Mouse (Mus musculus): ENCODE measurements around the gene Arid3a. TPM values are rescaled to one million over a fixed set of nuclear protein-coding genes. Genes with fewer than 3 reads are reported as not detected.

Arid3a gene
- polyA plus RNA-seq, 1 experiment from 2014 or later = 2.9 TPM

- peak; percentile 38 for ATAC-seq (replicated peaks)
- peak overlapping the region; percentile 87 for H3K4me2 ChIP-seq
- peaks cover 25% of the 10 kb centered on the region for H3K4me1 ChIP-seq
- no peaks in the 10 kb centered on the region for H3K9me3 ChIP-seq
- 3% methylated on average over 15 of the region's 15 CpGs for whole genome bisulfite sequencing
- H3K27ac ChIP-seq = peak overlapping the region; percentile 66; the same call in 1 of the 2 replicates
- H3K4me3 ChIP-seq = peak overlapping the region; percentile 54
- no peaks in the 10 kb centered on the region for H3K36me3 ChIP-seq (replicated peaks)
- peak overlapping the region; percentile 32; the same call in 1 of the 2 replicates for H3K9ac ChIP-seq
- H3K27me3 ChIP-seq (replicated peaks) = peaks cover 12% of the 10 kb centered on the region; the same call in 1 of the 2 replicates
These were observed 71.0 kb downstream of the Arid3a start for GRCm38 (mm10) chr10:79997819-79998218.

GRCm38 (mm10) chr10:80001945-80002344 lies 75.1 kb downstream of the Arid3a start:
- no peak overlapping the region for H3K27ac ChIP-seq
- H3K4me2 ChIP-seq = no peak overlapping the region
- H3K27me3 ChIP-seq (replicated peaks) = peaks cover 22% of the 10 kb centered on the region; the same call in 1 of the 2 replicates
- peaks cover 14% of the 10 kb centered on the region for H3K4me1 ChIP-seq
- H3K36me3 ChIP-seq (replicated peaks) = no peaks in the 10 kb centered on the region
- H3K9ac ChIP-seq = no peak overlapping the region
- WGBS = 81% methylated on average over 9 of the region's 9 CpGs
- no peaks in the 10 kb centered on the region for H3K9me3 ChIP-seq
- ATAC-seq (replicated peaks) = no peak
- H3K4me3 ChIP-seq = no peak overlapping the region

- peaks cover 22% of the 10 kb centered on the region; the same call in 1 of the 2 replicates for H3K27me3 ChIP-seq (replicated peaks)
- ATAC-seq (replicated peaks) = no peak
- no peaks in the 10 kb centered on the region for H3K36me3 ChIP-seq (replicated peaks)
- H3K27ac ChIP-seq = no peak overlapping the region
- H3K9ac ChIP-seq = no peak overlapping the region
- no peaks in the 10 kb centered on the region for H3K9me3 ChIP-seq
- H3K4me3 ChIP-seq = no peak overlapping the region
- peaks cover 6% of the 10 kb centered on the region for H3K4me1 ChIP-seq
- no peak overlapping the region for H3K4me2 ChIP-seq
- WGBS = 26% methylated on average over 21 of the region's 21 CpGs
These were observed 76.0 kb downstream of the Arid3a start for GRCm38 (mm10) chr10:80002829-80003228.

GRCm38 (mm10) chr10:80003374-80004232 lies 76.8 kb downstream of the Arid3a start:
- Histone ChIP-seq H3K4me1 (no peaks in the 10 kb centered on the region), H3K4me2 (no peak overlapping the region), H3K9ac (no peak overlapping the region), H3K27me3 (replicated peaks) (peaks cover 22% of the 10 kb centered on the region; the same call in 1 of the 2 replicates), H3K27ac (no peak overlapping the region), H3K4me3 (no peak overlapping the region), H3K36me3 (replicated peaks) (no peaks in the 10 kb centered on the region; the same call in 1 of the 2 replicates), H3K9me3 (no peaks in the 10 kb centered on the region)
- WGBS = 68% methylated on average over 9 of the region's 9 CpGs
- ATAC-seq (replicated peaks) = no peak

GRCm38 (mm10) chr10:80004233-80004705 lies 77.4 kb downstream of the Arid3a start:
- peaks cover 22% of the 10 kb centered on the region; the same call in 1 of the 2 replicates for H3K27me3 ChIP-seq (replicated peaks)
- no peaks in the 10 kb centered on the region for H3K4me1 ChIP-seq

More at GRCm38 (mm10) chr10:80004233-80004705, 77.4 kb downstream of the Arid3a start:
- H3K27ac ChIP-seq = no peak overlapping the region
- no peak for ATAC-seq (replicated peaks)
- H3K9me3 ChIP-seq = no peaks in the 10 kb centered on the region
- 86% methylated on average over 8 of the region's 8 CpGs for WGBS
- H3K4me3 ChIP-seq = no peak overlapping the region
- no peaks in the 10 kb centered on the region; the same call in 1 of the 2 replicates for H3K36me3 ChIP-seq (replicated peaks)
- H3K4me2 ChIP-seq = no peak overlapping the region
- H3K9ac ChIP-seq = no peak overlapping the region

Other genes starting within 250 kb of the Arid3a start
- 88.8 and 91.6 TPM in 2 replicates for gene Cdc34, start 244.8 kb upstream of the Arid3a start, polyA plus RNA-seq (2015; fragmentation: Nextera tagmentation; extraction: Ambion mirVana)
- gene Gzmm, start 238.0 kb upstream of the Arid3a start, polyA plus RNA-seq (2015; fragmentation: Nextera tagmentation; extraction: Ambion mirVana) = 1.7 and 2.2 TPM in 2 replicates
- 819 and 876 TPM in 2 replicates for gene Bsg, start 222.6 kb upstream of the Arid3a start, polyA plus RNA-seq (2015; fragmentation: Nextera tagmentation; extraction: Ambion mirVana)
- gene Hcn2, start 210.4 kb upstream of the Arid3a start, polyA plus RNA-seq (2015; fragmentation: Nextera tagmentation; extraction: Ambion mirVana) = 1.3 and 1.7 TPM in 2 replicates
- gene Polrmt, start 180.5 kb upstream of the Arid3a start, polyA plus RNA-seq (2015; fragmentation: Nextera tagmentation; extraction: Ambion mirVana) = 48.3 and 50.6 TPM in 2 replicates
- gene Fgf22, start 172.0 kb upstream of the Arid3a start, polyA plus RNA-seq (2015; fragmentation: Nextera tagmentation; extraction: Ambion mirVana) = 1.4 and 1.6 TPM in 2 replicates
- gene Rnf126, start 160.1 kb upstream of the Arid3a start, polyA plus RNA-seq (2015; fragmentation: Nextera tagmentation; extraction: Ambion mirVana) = 109 and 117 TPM in 2 replicates
- gene Fstl3, start 149.8 kb upstream of the Arid3a start, polyA plus RNA-seq (2015; fragmentation: Nextera tagmentation; extraction: Ambion mirVana) = 1.9 and 2.0 TPM in 2 replicates
- gene Prss57, start 136.1 kb upstream of the Arid3a start, polyA plus RNA-seq (2015; fragmentation: Nextera tagmentation; extraction: Ambion mirVana) = 0.17 TPM in 1 of 2 replicates, not detected in the other
- 337 and 348 TPM in 2 replicates for gene Palm, start 133.5 kb upstream of the Arid3a start, polyA plus RNA-seq (2015; fragmentation: Nextera tagmentation; extraction: Ambion mirVana)
- gene Misp, start 106.1 kb upstream of the Arid3a start, polyA plus RNA-seq (2015; fragmentation: Nextera tagmentation; extraction: Ambion mirVana) = 0.23 and 0.85 TPM in 2 replicates
- 72.7 and 79.4 TPM in 2 replicates for gene Ptbp1, start 72.6 kb upstream of the Arid3a start, polyA plus RNA-seq (2015; fragmentation: Nextera tagmentation; extraction: Ambion mirVana)
- gene Prtn3, start 52.6 kb upstream of the Arid3a start, polyA plus RNA-seq (2015; fragmentation: Nextera tagmentation; extraction: Ambion mirVana) = 12.2 and 13.3 TPM in 2 replicates
- gene Plppr3, start 52.4 kb upstream of the Arid3a start, polyA plus RNA-seq (2015; fragmentation: Nextera tagmentation; extraction: Ambion mirVana) = 496 and 503 TPM in 2 replicates
- gene Elane, start 40.8 kb upstream of the Arid3a start, polyA plus RNA-seq (2015; fragmentation: Nextera tagmentation; extraction: Ambion mirVana) = 1.2 TPM in 1 of 2 replicates, not detected in the other
- gene Cfd, start 36.2 kb upstream of the Arid3a start, polyA plus RNA-seq (2015; fragmentation: Nextera tagmentation; extraction: Ambion mirVana) = not detected in 2 replicates
- gene Med16, start 18.1 kb upstream of the Arid3a start, polyA plus RNA-seq (2015; fragmentation: Nextera tagmentation; extraction: Ambion mirVana) = 64.5 and 66.5 TPM in 2 replicates
- not detected in 2 replicates for gene Gm26602, start 16.2 kb upstream of the Arid3a start, polyA plus RNA-seq (2015; fragmentation: Nextera tagmentation; extraction: Ambion mirVana)
- gene Kiss1r, start 10.1 kb upstream of the Arid3a start, polyA plus RNA-seq (2015; fragmentation: Nextera tagmentation; extraction: Ambion mirVana) = 3.1 and 3.3 TPM in 2 replicates
- gene R3hdm4, start 5.8 kb upstream of the Arid3a start, polyA plus RNA-seq (2015; fragmentation: Nextera tagmentation; extraction: Ambion mirVana) = 292 and 296 TPM in 2 replicates
- 87.3 and 87.5 TPM in 2 replicates for gene Wdr18, start 33.1 kb downstream of the Arid3a start, polyA plus RNA-seq (2015; fragmentation: Nextera tagmentation; extraction: Ambion mirVana)
- gene Grin3b, start 43.7 kb downstream of the Arid3a start, polyA plus RNA-seq (2015; fragmentation: Nextera tagmentation; extraction: Ambion mirVana) = 0.34 and 0.66 TPM in 2 replicates
- gene Tmem259, start 57.3 kb downstream of the Arid3a start, polyA plus RNA-seq (2015; fragmentation: Nextera tagmentation; extraction: Ambion mirVana) = 24.3 and 28.3 TPM in 2 replicates
- 28.6 and 34.4 TPM in 2 replicates for gene Cnn2, start 61.5 kb downstream of the Arid3a start, polyA plus RNA-seq (2015; fragmentation: Nextera tagmentation; extraction: Ambion mirVana)
- 4.4 and 4.8 TPM in 2 replicates for gene Abca7, start 69.5 kb downstream of the Arid3a start, polyA plus RNA-seq (2015; fragmentation: Nextera tagmentation; extraction: Ambion mirVana)
- gene Arhgap45, start 89.6 kb downstream of the Arid3a start, polyA plus RNA-seq (2015; fragmentation: Nextera tagmentation; extraction: Ambion mirVana) = 1.9 and 2.2 TPM in 2 replicates
- 132 and 148 TPM in 2 replicates for gene Polr2e, start 112.8 kb downstream of the Arid3a start, polyA plus RNA-seq (2015; fragmentation: Nextera tagmentation; extraction: Ambion mirVana)
- gene Gpx4, start 120.1 kb downstream of the Arid3a start, polyA plus RNA-seq (2015; fragmentation: Nextera tagmentation; extraction: Ambion mirVana) = 522 and 546 TPM in 2 replicates
- gene Sbno2, start 178.5 kb downstream of the Arid3a start, polyA plus RNA-seq (2015; fragmentation: Nextera tagmentation; extraction: Ambion mirVana) = 13.8 and 16.8 TPM in 2 replicates
- gene Stk11, start 188.8 kb downstream of the Arid3a start, polyA plus RNA-seq (2015; fragmentation: Nextera tagmentation; extraction: Ambion mirVana) = 19.6 and 20.5 TPM in 2 replicates
- 444 and 468 TPM in 2 replicates for gene Atp5d, start 211.6 kb downstream of the Arid3a start, polyA plus RNA-seq (2015; fragmentation: Nextera tagmentation; extraction: Ambion mirVana)
- 65.7 and 66.9 TPM in 2 replicates for gene Cbarp, start 213.8 kb downstream of the Arid3a start, polyA plus RNA-seq (2015; fragmentation: Nextera tagmentation; extraction: Ambion mirVana)
- gene Midn, start 221.2 kb downstream of the Arid3a start, polyA plus RNA-seq (2015; fragmentation: Nextera tagmentation; extraction: Ambion mirVana) = 29.5 and 29.9 TPM in 2 replicates
- gene Cirbp, start 238.9 kb downstream of the Arid3a start, polyA plus RNA-seq (2015; fragmentation: Nextera tagmentation; extraction: Ambion mirVana) = 364 and 392 TPM in 2 replicates
- 13.3 and 14.7 TPM in 2 replicates for gene 1600002K03Rik, start 245.9 kb downstream of the Arid3a start, polyA plus RNA-seq (2015; fragmentation: Nextera tagmentation; extraction: Ambion mirVana)